Comparison of ENCODE assay signal across 10 mouse cellular contexts in the genomic region with DNA sequence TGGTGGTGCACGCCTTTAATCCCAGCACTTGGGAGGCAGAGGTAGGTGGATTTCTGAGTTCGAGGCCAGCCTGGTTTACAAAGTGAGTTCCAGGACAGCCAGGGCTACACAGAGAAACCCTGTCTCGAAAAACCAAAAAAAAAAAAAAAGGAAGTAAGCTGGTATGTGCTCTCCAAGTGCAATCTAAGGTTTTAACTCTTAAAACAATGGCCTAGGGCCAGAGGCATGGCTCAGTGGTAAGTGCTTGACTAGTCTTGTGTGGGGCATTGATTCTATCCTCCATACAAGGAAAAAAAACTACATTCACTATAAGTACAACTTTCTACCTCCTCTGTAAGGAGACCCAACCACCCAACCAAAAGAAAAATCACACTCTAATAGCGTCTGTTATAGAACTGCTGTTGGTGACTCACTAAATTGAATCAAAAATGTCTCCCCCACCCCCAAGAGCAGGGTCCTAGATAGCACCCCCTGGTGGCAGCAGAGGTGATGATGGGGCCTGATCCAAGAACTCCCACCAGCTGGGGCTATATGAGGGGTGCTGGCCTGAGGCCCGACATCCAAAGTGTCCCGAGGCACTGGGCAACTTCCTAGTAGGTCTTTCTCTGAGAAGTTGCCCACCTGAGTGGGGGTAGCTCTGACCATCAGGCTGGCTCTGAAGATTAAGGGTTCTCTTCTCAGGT. TPM values are rescaled to one million over a fixed set of nuclear protein-coding genes. Genes with fewer than 3 reads are reported as not detected.
A peak's percentile ranks its signal among the peaks of the same experiment; 100 is the strongest.
DNase-seq lines count a peak whose midpoint lies in the region; ATAC-seq and TF ChIP-seq lines count a peak whose summit lies in the region.
"Had no signal": no experiment of that assay in that cellular context is flagged by ENCODE, and none has a peak within 500 bp of the region (broad histone marks: within the 10 kb centered on the region; RNA-seq: fewer than 3 reads in every experiment).

No protein-coding gene starts in this region.

- no peaks in the 10 kb centered on the region for H3K9me3 ChIP-seq in heart, embryonic 11.5 days (replicated peaks; ENCODE audit: control insufficient read depth, low read length)
- no peaks in the 10 kb centered on the region for H3K9me3 ChIP-seq in liver, embryonic 14.5 days (ENCODE audit: control insufficient read depth, low read length)
- no peaks in the 10 kb centered on the region for H3K9me3 ChIP-seq in liver, embryonic 12.5 days (replicated peaks)
- no peaks in the 10 kb centered on the region for H3K9me3 ChIP-seq in limb, embryonic 10.5 days (replicated peaks)
- H3K9me3 ChIP-seq: limb, embryonic 12.5 days had no signal

- H3K4me1 ChIP-seq in heart, embryonic 11.5 days (ENCODE audit: control insufficient read depth, insufficient read depth, low read length) = peaks cover 35% of the 10 kb centered on the region
- H3K4me1 ChIP-seq in liver, embryonic 14.5 days (replicated peaks; ENCODE audit: control insufficient read depth in 2 of 2, insufficient read depth in 2 of 2, low read length in 1 of 2) = peaks cover 0 to 20% of the 10 kb centered on the region in 2 experiments; a peak in 3 of 4 replicates
- H3K4me1 ChIP-seq in liver, embryonic 12.5 days = peaks cover 48% of the 10 kb centered on the region
- peaks cover 35% of the 10 kb centered on the region for H3K4me1 ChIP-seq in limb, embryonic 10.5 days

- TF ChIP-seq EP300 in liver, embryonic 14.5 days (IDR thresholded peaks at IDR 0.05; ENCODE audit: low read depth) = no peak

- no peak for DNase-seq in heart, postnatal 14 days
- no peak for DNase-seq in liver, embryonic 14.5 days (ENCODE audit: low read depth in 3 of 3, low spot score in 3 of 3)
- DNase-seq in R1 (ENCODE audit: low read depth, low spot score) = peak; percentile 70
- DNase-seq in splenic B cell, adult 2 months (ENCODE audit: low read depth, low spot score) = peak; percentile 57
- DNase-seq in limb, embryonic 10.5 days (ENCODE audit: low spot score) = no peak
- no peak for DNase-seq in c-Kit-positive CD71-positive TER-119-positive erythroid progenitor cells, embryonic 14.5 days (ENCODE audit: low spot score)

- intact Hi-C loops in heart, postnatal 14 days (cut with DNase I) = no loop called here

- H3K9ac ChIP-seq in heart, embryonic 11.5 days (ENCODE audit: low read depth, low read length) = no peak overlapping the region
- no peak overlapping the region for H3K9ac ChIP-seq in liver, embryonic 14.5 days (replicated peaks)
- H3K9ac ChIP-seq in liver, embryonic 12.5 days = no peak overlapping the region
- H3K9ac ChIP-seq: limb, embryonic 12.5 days had no signal

- H3K4me2 ChIP-seq in heart, embryonic 11.5 days = peak overlapping the region; percentile 86
- H3K4me2 ChIP-seq in liver, embryonic 14.5 days (ENCODE audit: low read depth) = no peak overlapping the region
- H3K4me2 ChIP-seq in liver, embryonic 12.5 days = no peak overlapping the region

- H3K4me3 ChIP-seq in heart, embryonic 11.5 days (ENCODE audit: low read depth, low read length) = peak overlapping the region; percentile 46; the same call in 1 of the 2 replicates
- H3K4me3 ChIP-seq in liver, embryonic 14.5 days (ENCODE audit: insufficient read depth in 1 of 2, low read depth in 2 of 2, low read length in 2 of 2) = no peak overlapping the region
- no peak overlapping the region for H3K4me3 ChIP-seq in liver, embryonic 12.5 days
- no peak overlapping the region for H3K4me3 ChIP-seq in limb, embryonic 10.5 days

- WGBS in heart, embryonic 11.5 days (ENCODE audit: insufficient replicate concordance) = 58% methylated on average over 6 of the region's 6 CpGs
- 35% methylated on average over 6 of the region's 6 CpGs for WGBS in liver, embryonic 14.5 days (ENCODE audit: insufficient replicate concordance)
- WGBS in liver, embryonic 12.5 days (ENCODE audit: insufficient replicate concordance) = 48% methylated on average over 6 of the region's 6 CpGs
- 55% methylated on average over 6 of the region's 6 CpGs for WGBS in limb, embryonic 10.5 days

- peak; percentile 61 for TF ChIP-seq CTCF in liver, embryonic 14.5 days (IDR thresholded peaks at IDR 0.05; ENCODE audit: low read depth)

- no peak for ATAC-seq in heart, embryonic 11.5 days (replicated peaks; ENCODE audit: insufficient number of reproducible peaks, low FRiP score, low TSS enrichment)
- no peak for ATAC-seq in liver, embryonic 14.5 days (ENCODE audit: insufficient read depth)
- ATAC-seq in liver, embryonic 12.5 days = no peak

- no peak overlapping the region for H3K27ac ChIP-seq in heart, embryonic 11.5 days (ENCODE audit: low read depth, low read length)
- H3K27ac ChIP-seq in liver, embryonic 14.5 days = no peak overlapping the region
- H3K27ac ChIP-seq in liver, embryonic 12.5 days = no peak overlapping the region
- H3K27ac ChIP-seq in limb, embryonic 10.5 days = no peak overlapping the region
- H3K27ac ChIP-seq: limb, embryonic 12.5 days had no signal

- peaks cover 33% of the 10 kb centered on the region for H3K27me3 ChIP-seq in heart, embryonic 11.5 days (ENCODE audit: control insufficient read depth, insufficient read depth, low read length)
- H3K27me3 ChIP-seq in liver, embryonic 14.5 days (ENCODE audit: control insufficient read depth, insufficient read depth, low read length) = peaks cover 27% of the 10 kb centered on the region
- H3K27me3 ChIP-seq in liver, embryonic 12.5 days (replicated peaks) = peaks cover 86% of the 10 kb centered on the region
- H3K27me3 ChIP-seq in splenic B cell, adult 2 months (ENCODE audit: control insufficient read depth, insufficient read depth, low read length, poor library complexity, severe bottlenecking) = no peaks in the 10 kb centered on the region
- peaks cover 78% of the 10 kb centered on the region for H3K27me3 ChIP-seq in limb, embryonic 10.5 days (ENCODE audit: low read depth, poor library complexity, severe bottlenecking)

- no peaks in the 10 kb centered on the region for H3K36me3 ChIP-seq in heart, embryonic 11.5 days (ENCODE audit: control insufficient read depth, insufficient read depth, low read length)
- H3K36me3 ChIP-seq in liver, embryonic 14.5 days (replicated peaks; ENCODE audit: control insufficient read depth, insufficient read depth, low read depth) = no peaks in the 10 kb centered on the region
- H3K36me3 ChIP-seq in liver, embryonic 12.5 days = no peaks in the 10 kb centered on the region
- H3K36me3 ChIP-seq in splenic B cell, adult 2 months (ENCODE audit: control insufficient read depth, insufficient read depth, low read length, poor library complexity, severe bottlenecking) = no peaks in the 10 kb centered on the region
- H3K36me3 ChIP-seq in limb, embryonic 10.5 days = no peaks in the 10 kb centered on the region
- H3K36me3 ChIP-seq: limb, embryonic 12.5 days had no signal

RNA-seq across cellular contexts. Expression of a gene that starts 1.2 kb away (rescaled TPM):
- 3.0 and 4.2 TPM in 2 replicates for polyA plus RNA-seq in heart, embryonic 11.5 days (2014; fragmentation: Nextera tagmentation; extraction: Ambion mirVana)
- total RNA-seq in heart, postnatal 14 days (2021) = 1 to 10 TPM; 1.1 to 1.6 TPM
- polyA plus RNA-seq in liver, embryonic 14.5 days (2012; rRNA removed) = 0.16 and 0.23 TPM in 2 replicates
- polyA plus RNA-seq in liver, embryonic 14.5 days (2014; fragmentation: Nextera tagmentation; extraction: Ambion mirVana) = 0.30 and 0.41 TPM in 2 replicates
- 0.18 and 0.36 TPM in 2 replicates for polyA plus RNA-seq in liver, embryonic 12.5 days (2016; fragmentation: Nextera tagmentation; extraction: Ambion mirVana)
- polyA plus RNA-seq in limb, embryonic 10.5 days (2016; fragmentation: Nextera tagmentation; extraction: Ambion mirVana) = not detected in 2 replicates
- polyA plus RNA-seq: neural tube, embryonic 14.5 days had no signal

RNA-seq across cellular contexts. Expression of a gene that starts 16.1 kb away (rescaled TPM):
- 28.0 and 29.0 TPM in 2 replicates for polyA plus RNA-seq in heart, embryonic 11.5 days (2014; fragmentation: Nextera tagmentation; extraction: Ambion mirVana)
- 1 to 10 TPM; 4.7 to 5.0 TPM for total RNA-seq in heart, postnatal 14 days (2021)
- 21.6 and 23.3 TPM in 2 replicates for polyA plus RNA-seq in liver, embryonic 14.5 days (2012; rRNA removed)
- 15.3 and 17.2 TPM in 2 replicates for polyA plus RNA-seq in liver, embryonic 14.5 days (2014; fragmentation: Nextera tagmentation; extraction: Ambion mirVana)
- polyA plus RNA-seq in liver, embryonic 12.5 days (2016; fragmentation: Nextera tagmentation; extraction: Ambion mirVana) = 29.3 and 31.4 TPM in 2 replicates
- polyA plus RNA-seq in limb, embryonic 10.5 days (2016; fragmentation: Nextera tagmentation; extraction: Ambion mirVana) = 64.6 and 64.9 TPM in 2 replicates

RNA-seq across cellular contexts. Expression of a gene that starts 16.5 kb away (rescaled TPM):
- 28.1 and 34.4 TPM in 2 replicates for polyA plus RNA-seq in heart, embryonic 11.5 days (2014; fragmentation: Nextera tagmentation; extraction: Ambion mirVana)
- 10 to 100 TPM; 28.7 to 28.9 TPM for total RNA-seq in heart, postnatal 14 days (2021)
- polyA plus RNA-seq in liver, embryonic 14.5 days (2012; rRNA removed) = 10.0 and 12.6 TPM in 2 replicates
- polyA plus RNA-seq in liver, embryonic 14.5 days (2014; fragmentation: Nextera tagmentation; extraction: Ambion mirVana) = 8.7 and 9.3 TPM in 2 replicates
- polyA plus RNA-seq in liver, embryonic 12.5 days (2016; fragmentation: Nextera tagmentation; extraction: Ambion mirVana) = 16.6 and 17.3 TPM in 2 replicates
- 33.1 and 41.4 TPM in 2 replicates for polyA plus RNA-seq in limb, embryonic 10.5 days (2016; fragmentation: Nextera tagmentation; extraction: Ambion mirVana)

RNA-seq across cellular contexts. Expression of a gene that starts 16.6 kb away (rescaled TPM):
- polyA plus RNA-seq in heart, embryonic 11.5 days (2014; fragmentation: Nextera tagmentation; extraction: Ambion mirVana) = 35.2 and 39.0 TPM in 2 replicates
- 10 to 100 TPM; 10.8 TPM for total RNA-seq in heart, postnatal 14 days (2021)
- polyA plus RNA-seq in liver, embryonic 14.5 days (2012; rRNA removed) = 7.2 and 11.7 TPM in 2 replicates
- polyA plus RNA-seq in liver, embryonic 14.5 days (2014; fragmentation: Nextera tagmentation; extraction: Ambion mirVana) = 13.9 and 16.8 TPM in 2 replicates
- polyA plus RNA-seq in liver, embryonic 12.5 days (2016; fragmentation: Nextera tagmentation; extraction: Ambion mirVana) = 37.1 and 38.7 TPM in 2 replicates
- 80.3 and 81.8 TPM in 2 replicates for polyA plus RNA-seq in limb, embryonic 10.5 days (2016; fragmentation: Nextera tagmentation; extraction: Ambion mirVana)

RNA-seq across cellular contexts. Expression of a gene that starts 26.6 kb away (rescaled TPM):
- 169 and 174 TPM in 2 replicates for polyA plus RNA-seq in heart, embryonic 11.5 days (2014; fragmentation: Nextera tagmentation; extraction: Ambion mirVana)
- 10 to 100 TPM; 43.8 to 47.4 TPM for total RNA-seq in heart, postnatal 14 days (2021)
- polyA plus RNA-seq in liver, embryonic 14.5 days (2012; rRNA removed) = 71.3 and 74.6 TPM in 2 replicates
- 129 and 146 TPM in 2 replicates for polyA plus RNA-seq in liver, embryonic 14.5 days (2014; fragmentation: Nextera tagmentation; extraction: Ambion mirVana)
- polyA plus RNA-seq in liver, embryonic 12.5 days (2016; fragmentation: Nextera tagmentation; extraction: Ambion mirVana) = 149 and 160 TPM in 2 replicates
- polyA plus RNA-seq in limb, embryonic 10.5 days (2016; fragmentation: Nextera tagmentation; extraction: Ambion mirVana) = 79.8 and 82.8 TPM in 2 replicates

Comparison
In these comparisons a context has a peak if more than half of its experiments do, and no peak if none do; other contexts are left out.
1. DNase-seq: peak in R1 (single experiment) and splenic B cell, adult 2 months (single experiment); none in heart, postnatal 14 days (0 of 2), liver, embryonic 14.5 days (0 of 3), limb, embryonic 10.5 days (single experiment) and c-Kit-positive CD71-positive TER-119-positive erythroid progenitor cells, embryonic 14.5 days (single experiment).